Mouse (Mus musculus) adrenal gland, postnatal 36 days (tissue): ENCODE results near the gene Gm49320. TPM values are rescaled to one million over a fixed set of nuclear protein-coding genes. Genes with fewer than 3 reads are reported as not detected.

Source experiments
- DNase-seq, 2 experiments: peaks; one replicate each; pipeline ENCODE4 v3.0.0; 2021; ENCODE audit warnings: mixed read lengths in 1 of 2
- total RNA-seq, 2 experiments: library from RNA; stranded (reverse); gene quantifications; 2 replicates each; pipeline ENCODE4 v1.2.3; 2021

Gene Gm49320
- total RNA-seq, 2 experiments from 2014 or later: 1.7 TPM; not detected in 1

- DNase-seq: no peak
Observed at GRCm38 (mm10) chr8:4258678-4259077, 20.0 kb downstream of the Gm49320 start.

GRCm38 (mm10) chr8:4259125-4259804, 20.6 kb downstream of the Gm49320 start, which contains the start of gene Ctxn1:
Gene Ctxn1 (minus strand): TSS chr8:4259274.
- DNase-seq: peak; percentile 98 to 100

GRCm38 (mm10) chr8:4259805-4260170, 21.1 kb downstream of the Gm49320 start:
- DNase-seq: no peak

GRCm38 (mm10) chr8:4263105-4263791, 24.6 kb downstream of the Gm49320 start:
- DNase-seq: no peak

- DNase-seq: no peak
Observed at GRCm38 (mm10) chr8:4265160-4265914, 26.7 kb downstream of the Gm49320 start.

- DNase-seq: peak; percentile 28 to 62
Observed at GRCm38 (mm10) chr8:4267627-4268026, 29.0 kb downstream of the Gm49320 start.

GRCm38 (mm10) chr8:4269609-4270008, 30.9 kb downstream of the Gm49320 start:
- DNase-seq: no peak

- peak; percentile 97 to 98 for DNase-seq
Observed at GRCm38 (mm10) chr8:4275275-4276110, 36.8 kb downstream of the Gm49320 start, which contains the start of gene Timm44. Gene Timm44 (minus strand): TSS chr8:4275913.

GRCm38 (mm10) chr8:4276111-4276465, 37.4 kb downstream of the Gm49320 start:
- DNase-seq: no peak

GRCm38 (mm10) chr8:4292738-4293137, 54.1 kb downstream of the Gm49320 start:
- no peak for DNase-seq

- no peak for DNase-seq
Observed at GRCm38 (mm10) chr8:4297822-4298221, 59.2 kb downstream of the Gm49320 start.

Other genes with a start within 250 kb of the Gm49320 start
- gene Cd209f, start 133.0 kb upstream of the Gm49320 start, total RNA-seq: 1 to 10 TPM; 1.5 to 3.6 TPM
- 1 to 10 TPM in 1 of 2 experiments, under 1 TPM in 1; 0.86 to 1.1 TPM for gene Cd209g, start 104.8 kb upstream of the Gm49320 start, total RNA-seq
- gene Evi5l, start 72.3 kb upstream of the Gm49320 start, total RNA-seq: 10 to 100 TPM; 29.4 to 38.5 TPM
- 1 to 10 TPM; 3.7 to 4.0 TPM for gene Prr36, start 21.4 kb upstream of the Gm49320 start, total RNA-seq
- 10 to 100 TPM; 21.4 to 24.1 TPM for gene Lrrc8e, start 12.0 kb upstream of the Gm49320 start, total RNA-seq
- gene Map2k7, start 125 bp upstream of the Gm49320 start, total RNA-seq: 10 to 100 TPM; 89.3 to 95.0 TPM
- 10 to 100 TPM; 11.1 to 11.5 TPM for gene Tgfbr3l, start 9.3 kb downstream of the Gm49320 start, total RNA-seq
- 10 to 100 TPM; 25.6 to 32.1 TPM for gene Snapc2, start 14.2 kb downstream of the Gm49320 start, total RNA-seq
- gene Ctxn1, start 20.4 kb downstream of the Gm49320 start, total RNA-seq: 1 to 10 TPM; 5.5 to 7.3 TPM
- gene Timm44, start 37.0 kb downstream of the Gm49320 start, total RNA-seq: 10 to 100 TPM; 93.2 to 96.9 TPM
- 10 to 100 TPM; 14.8 to 15.5 TPM for gene Ccl25, start 86.3 kb downstream of the Gm49320 start, total RNA-seq
- 100 to 1,000 TPM in 1 of 2 experiments, 10 to 100 TPM in 1; 96.6 to 121 TPM for gene Elavl1, start 86.5 kb downstream of the Gm49320 start, total RNA-seq